Mouse (Mus musculus): ENCODE measurements at regions not wholly inside any gene's neighbourhood (a gene's known extent, or its start where the extent isn't known, plus 50 kb on each side); places are given as distances from the start of the nearest gene placed in this dataset.
"Not testable (repeated sequence)": the region's sequence is repeated elsewhere in the genome, so short reads cannot be mapped to it uniquely, and the experiment has no call there.

DNA sequence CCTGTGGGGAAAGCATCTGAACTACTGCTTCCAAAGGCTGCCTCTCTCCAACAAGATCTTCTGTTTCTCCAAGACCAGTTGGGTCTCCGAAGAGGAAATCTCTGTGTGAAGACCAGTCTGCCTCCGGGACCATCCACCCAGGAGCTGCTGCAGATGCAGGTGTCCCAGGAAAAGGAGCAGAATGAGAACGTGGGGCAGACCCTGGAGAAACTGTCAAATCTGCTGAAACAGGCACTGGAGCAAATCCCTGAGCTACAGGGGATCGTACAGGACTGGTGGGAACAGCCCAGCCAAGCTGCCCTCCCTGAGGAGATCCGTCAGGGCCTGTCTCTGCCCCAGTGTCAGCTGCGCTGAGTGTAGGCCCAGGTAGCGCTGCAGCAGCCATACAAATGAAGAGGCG, 68.9 kb upstream of the Cnih3 start:
- not testable (repeated sequence) for TF ChIP-seq POLR2A (IDR thresholded peaks at IDR 0.05; ENCODE audit: low read depth, low read length); CTCF (IDR thresholded peaks at IDR 0.05; ENCODE audit: extremely low read depth, insufficient read length, insufficient replicate concordance, low read depth, low read length)
